Mouse (Mus musculus) embryo, embryonic 11.5 days (tissue): ENCODE data around the gene Atf1.
"Not testable (repeated sequence)": the region's sequence is repeated elsewhere in the genome, so short reads cannot be mapped to it uniquely, and the experiment has no call there.

ENCODE experiments used
- DNase-seq: peaks from one replicate; pipeline ENCODE4 v3.0.0-alpha.2; 2012; ENCODE audit warnings: low read depth, low spot score

Atf1 gene

DNA sequence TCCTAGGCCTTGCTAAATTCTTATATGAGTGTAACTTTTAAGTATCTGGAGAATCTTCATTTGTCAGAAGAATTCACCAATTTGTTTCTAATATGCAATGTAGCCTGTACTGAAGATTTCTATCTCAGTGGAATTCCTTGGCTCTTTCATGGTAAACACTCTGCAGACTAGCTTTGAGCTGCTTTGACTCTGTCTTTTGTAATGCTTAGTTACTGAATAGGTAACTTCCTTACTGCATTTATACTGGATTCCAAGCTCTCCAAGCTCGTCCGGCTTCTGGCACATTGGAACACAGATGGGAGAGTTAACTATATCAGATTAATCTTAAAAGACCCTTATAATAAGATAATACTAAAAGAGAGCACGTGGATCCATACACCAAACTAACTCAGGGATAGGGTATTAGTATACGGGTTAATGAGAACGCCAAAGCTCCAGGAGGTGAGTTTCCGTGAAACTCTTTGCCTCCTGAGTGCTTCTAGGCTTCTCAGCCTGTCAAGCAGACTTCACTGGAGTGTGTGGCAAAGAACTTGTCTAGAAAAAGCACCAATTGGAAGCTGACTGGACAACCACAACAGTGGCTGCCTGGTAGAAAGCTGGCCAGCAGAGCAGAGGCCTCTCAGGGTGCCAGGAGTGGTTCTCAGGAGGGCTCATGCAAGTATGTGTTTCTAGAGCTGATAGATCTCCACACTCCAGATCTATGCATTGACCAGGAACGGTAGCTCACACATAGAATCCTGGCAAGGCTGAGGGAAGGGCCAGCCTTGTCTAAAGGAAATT is 31.2 kb downstream of the Atf1 start:
- DNase-seq: no peak

DNA sequence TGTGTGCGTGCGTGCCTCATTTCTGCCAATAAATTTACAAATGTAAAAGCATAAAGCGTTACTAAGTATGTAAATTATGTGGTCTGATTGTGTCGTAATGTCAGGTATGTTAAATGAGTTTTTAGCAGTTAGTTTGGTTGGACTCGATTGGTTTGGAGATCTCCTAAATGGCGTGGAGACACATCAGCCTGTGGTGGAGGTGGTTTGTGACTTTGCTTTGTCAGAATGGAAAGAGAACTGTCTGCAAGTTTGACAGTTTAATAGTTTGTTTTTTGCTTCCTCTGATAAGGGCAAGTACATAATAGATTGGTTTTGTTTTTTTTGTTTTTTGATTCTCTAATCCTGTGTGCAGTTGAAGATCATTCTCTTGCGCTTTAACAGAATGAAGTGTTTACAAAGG is 32.7 kb downstream of the Atf1 start:
- not testable (repeated sequence) for DNase-seq

DNA sequence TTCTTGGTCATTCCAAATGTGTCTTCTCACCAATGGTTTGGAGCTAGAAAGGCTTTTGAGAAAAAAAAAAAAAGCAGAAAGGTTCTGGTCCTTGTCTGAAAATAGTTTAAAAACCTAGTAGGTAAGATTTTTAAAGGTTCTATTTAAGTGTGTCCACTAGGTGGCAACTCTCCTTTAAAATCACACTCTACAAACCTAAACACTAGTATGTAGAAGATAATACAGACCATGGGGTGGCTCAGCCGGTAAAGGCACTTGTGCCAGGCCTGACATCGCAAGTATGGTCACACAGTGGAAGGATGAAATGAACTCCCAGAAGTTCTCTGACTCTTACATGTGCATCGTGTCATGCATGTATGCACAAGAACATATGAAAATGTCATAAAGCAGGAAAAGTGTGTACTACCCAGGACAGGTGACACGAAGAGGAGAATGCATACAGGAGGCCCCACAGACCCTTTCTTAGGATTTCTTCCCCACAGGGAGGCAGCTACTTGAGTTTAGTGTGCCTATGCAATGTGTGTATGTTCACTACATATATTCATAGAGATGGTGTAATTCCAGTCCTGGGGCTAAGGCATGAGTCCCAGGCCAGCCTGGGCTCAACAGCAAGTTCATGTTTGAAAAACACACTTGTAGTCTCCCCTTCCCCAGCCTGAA is 35.8 kb downstream of the Atf1 start:
- peak; percentile 9 for DNase-seq

DNA sequence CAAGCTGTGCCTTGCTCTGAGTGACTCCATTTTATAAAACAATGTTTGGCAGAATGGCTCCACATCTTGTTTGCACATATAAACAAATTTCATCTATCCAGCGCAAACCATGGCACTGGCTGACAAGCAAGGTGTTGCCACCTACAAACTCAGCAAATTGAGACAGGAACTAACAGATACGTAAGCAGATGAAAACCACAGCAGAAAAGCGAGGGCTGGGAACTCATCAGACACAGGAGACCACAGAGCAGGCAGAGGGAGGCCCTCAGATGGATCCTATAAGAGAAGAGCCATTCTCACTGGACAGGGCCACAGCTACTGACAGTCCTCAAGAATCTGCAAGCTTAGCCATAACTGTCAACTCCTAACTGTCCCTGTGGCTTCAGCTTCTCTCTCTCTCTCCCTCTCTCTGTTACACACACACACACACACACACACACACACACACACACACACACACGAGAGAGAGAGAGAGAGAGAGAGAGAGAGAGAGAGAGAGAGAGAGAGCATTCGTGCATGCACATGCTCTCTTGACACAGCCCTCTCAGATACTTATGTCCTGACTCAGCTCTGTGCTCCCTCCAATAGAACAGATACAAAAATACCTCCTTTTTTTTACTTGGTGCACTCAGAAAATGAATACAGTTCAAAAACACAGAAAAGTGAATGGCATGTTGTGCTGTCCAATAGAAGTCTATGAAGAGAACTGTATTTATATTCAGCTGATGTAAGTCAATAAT is 38.1 kb downstream of the Atf1 start:
- DNase-seq: no peak

DNA sequence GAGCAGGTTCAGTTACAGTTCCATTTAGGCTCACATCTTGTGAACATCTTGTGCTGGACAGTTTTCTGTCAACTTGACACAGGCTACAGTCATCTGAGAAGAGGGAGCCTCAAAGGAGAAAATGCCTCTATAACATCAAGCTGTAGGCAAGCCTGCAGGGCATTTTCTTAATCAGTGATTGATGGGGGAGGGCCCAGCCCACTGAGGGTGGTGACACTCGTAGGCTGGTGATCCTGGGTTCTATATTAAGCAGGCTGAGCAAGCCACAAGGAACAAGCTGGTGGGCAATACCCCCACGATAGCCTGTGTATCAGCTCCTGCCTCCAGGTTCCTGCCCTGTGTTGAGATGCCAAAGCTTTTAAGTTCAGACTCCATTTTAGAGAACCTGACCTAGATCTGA is 41.3 kb downstream of the Atf1 start:
- DNase-seq: no peak

DNA sequence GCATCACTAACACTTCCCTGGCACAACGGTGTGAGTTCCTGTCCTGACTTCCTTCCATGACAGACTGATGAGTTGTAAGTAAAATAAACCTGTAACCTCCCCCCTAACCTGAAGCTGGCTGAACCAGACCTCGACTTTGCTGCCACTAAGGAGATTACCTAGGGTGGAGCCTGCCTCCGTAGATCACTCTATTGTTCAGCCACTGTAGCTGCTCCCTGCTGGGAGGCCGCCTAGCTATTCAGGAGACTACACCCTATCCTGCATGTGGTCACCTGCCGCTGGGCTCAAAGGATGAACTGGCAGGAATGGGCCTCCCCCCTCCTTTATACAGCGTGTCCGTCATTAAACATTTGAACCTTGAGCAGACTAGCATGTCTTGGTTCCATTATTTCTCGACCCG is 42.2 kb downstream of the Atf1 start:
- no peak for DNase-seq

DNA sequence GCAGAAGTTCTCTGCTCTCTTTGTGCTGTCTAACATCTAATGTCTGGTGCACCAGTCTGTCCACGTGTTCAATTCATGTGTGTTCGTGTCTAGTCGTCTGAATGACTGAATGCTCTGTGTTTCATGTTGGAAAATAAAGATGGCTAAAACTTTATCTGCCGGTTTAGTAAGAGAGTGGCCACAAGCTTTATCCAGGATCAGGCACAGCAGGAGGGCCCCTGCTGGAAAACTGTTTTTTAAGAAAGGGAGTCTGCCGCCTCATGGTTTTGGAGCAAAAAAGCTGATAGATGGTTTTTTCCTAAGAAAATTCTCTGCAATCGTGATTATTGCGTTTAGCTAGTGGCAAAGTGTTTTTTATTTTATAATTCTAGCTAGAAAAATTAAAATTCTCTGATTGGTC is 43.0 kb downstream of the Atf1 start:
- not testable (repeated sequence) for DNase-seq

DNA sequence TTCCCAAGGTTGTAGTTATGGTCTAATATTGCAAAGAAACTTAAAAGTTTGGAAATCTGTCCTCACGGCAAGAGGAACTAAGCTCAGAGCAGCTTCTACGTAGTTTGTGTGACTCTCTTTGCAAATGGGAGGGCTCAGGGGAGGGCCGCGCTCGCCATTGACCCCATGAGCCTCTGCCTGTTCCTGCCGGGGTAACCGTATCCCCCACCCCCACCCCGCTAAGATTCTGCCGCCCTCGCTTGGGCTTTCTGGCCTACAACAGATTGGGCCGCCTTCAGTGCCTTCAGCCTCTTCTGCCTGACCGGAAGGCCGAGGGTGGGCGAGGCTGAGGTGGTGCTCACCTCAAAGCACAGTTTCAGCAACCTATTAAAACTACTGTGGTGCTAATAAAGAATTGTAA is 43.8 kb downstream of the Atf1 start:
- no peak for DNase-seq

DNA sequence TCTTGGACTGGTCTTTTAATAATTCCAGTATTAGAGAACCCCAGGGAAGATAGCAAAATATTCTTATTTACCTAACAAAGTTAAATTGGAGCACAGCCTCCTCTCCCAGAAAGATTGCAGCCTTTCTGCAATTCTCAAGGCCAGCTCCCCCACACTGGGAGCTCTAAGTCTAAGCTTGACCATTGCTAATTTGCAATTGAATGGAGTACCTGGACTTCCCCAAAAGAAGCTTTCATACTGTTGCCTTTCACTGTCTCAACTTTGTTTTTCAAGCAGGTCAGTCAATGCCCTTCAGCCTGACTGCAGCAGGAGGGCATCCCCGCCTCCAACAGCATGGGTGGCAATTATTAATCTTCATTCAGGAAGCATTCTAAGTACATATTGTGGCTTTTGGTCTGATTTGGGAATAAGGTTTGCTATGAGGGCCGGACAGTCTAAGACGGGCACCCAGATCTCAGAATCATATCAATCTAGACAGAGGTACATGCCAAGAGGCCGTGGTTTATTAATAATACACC is 46.2 kb downstream of the Atf1 start:
- DNase-seq: not testable (repeated sequence)

DNA sequence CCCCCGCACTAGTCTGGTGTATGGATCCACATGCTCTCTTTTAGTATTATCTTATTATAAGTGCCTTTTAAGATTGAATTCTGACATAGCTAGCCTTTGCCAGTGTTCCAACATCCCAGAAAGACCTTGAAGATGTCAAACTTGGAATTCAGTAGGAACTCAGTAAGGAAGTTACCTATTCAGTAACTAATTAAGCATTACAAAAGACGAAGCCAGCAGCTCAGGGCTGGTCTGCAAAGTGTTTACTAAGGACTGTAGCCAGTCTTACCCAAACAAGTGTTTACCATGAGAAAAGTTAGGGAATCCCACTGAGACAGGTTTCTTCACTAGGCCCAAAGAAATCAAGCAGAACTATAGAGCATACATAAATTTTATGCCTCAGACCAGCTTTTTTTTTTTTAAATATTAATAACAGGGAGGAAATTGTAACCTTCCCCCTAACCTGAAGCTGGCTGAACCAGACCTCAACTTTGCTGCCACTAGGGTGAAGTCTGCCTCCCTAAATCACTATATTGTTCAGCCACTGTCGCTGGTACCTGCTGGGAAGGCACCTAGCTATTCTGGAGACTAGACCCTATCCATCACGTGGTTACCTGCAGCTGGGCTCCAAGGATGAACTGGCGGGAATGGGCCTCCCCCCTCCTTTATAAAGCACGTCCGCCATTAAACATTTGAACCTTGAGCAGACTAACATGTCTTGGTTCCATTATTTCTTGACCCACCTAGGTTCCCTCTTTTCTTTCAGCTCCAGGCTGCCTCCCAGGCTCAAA is 47.4 kb downstream of the Atf1 start:
- no peak for DNase-seq

DNA sequence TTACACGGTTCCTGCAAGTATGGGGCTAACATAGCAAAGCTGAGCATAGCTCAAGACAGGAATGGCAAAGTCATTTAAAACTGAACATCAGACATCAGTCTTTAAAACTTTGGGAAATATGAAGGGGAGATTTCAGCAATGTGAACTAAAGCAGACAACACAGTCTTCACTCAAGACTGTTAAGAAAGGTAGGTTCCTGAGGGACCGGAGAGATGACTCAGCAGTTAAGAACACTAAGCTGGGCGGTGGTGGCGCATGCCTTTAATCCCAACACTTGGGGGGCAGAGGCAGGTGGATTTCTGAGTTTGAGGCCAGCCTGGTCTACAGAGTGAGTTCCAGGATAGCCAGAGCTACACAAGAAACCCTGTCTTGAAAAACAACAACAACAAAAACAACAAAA is 48.8 kb downstream of the Atf1 start:
- DNase-seq: no peak

DNA sequence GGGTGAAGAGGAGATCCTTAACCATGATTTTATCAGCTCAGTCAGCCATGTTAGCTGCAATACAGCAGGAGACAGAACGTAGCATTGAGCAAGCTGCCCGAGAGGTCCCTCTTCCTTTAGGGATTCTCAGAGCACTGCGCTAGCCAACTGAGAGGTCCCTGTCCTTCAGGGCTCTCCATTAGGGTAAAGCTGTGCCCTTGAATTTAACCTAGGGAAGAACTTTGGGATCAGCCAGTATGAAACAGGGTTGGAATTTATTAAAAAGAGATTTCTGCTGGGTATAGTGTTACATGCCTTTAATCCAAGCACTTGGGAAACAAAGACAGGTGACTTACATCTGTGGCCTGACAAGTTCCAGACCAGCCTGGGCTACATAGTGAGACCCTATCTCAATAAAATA is 50.0 kb downstream of the Atf1 start:
- DNase-seq: no peak

DNA sequence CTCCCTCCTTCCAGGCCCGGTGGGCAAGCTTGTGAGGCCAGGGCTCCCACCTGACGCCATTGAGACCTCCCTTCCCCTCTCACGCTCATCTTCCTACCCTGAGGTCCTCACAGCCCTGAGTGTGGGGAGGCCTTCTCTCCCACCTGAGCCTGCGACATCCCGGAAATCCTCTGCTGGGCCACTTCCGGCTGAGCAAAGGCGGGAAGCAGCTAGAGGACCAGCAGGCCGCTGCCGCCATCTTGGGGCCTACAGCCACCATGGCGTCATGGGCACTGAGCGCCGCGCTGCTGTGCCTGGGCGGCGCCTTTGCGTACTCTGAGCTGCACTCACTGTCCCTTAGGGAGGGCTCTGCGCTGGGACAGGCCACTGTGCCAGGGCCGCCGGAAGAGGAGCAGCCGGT is 53.0 kb downstream of the Atf1 start, which contains the start of gene Tmprss12:
TSS of gene Tmprss12 (plus strand) at position 212 of the 400 bp plus-strand sequence.
- no peak for DNase-seq

DNA sequence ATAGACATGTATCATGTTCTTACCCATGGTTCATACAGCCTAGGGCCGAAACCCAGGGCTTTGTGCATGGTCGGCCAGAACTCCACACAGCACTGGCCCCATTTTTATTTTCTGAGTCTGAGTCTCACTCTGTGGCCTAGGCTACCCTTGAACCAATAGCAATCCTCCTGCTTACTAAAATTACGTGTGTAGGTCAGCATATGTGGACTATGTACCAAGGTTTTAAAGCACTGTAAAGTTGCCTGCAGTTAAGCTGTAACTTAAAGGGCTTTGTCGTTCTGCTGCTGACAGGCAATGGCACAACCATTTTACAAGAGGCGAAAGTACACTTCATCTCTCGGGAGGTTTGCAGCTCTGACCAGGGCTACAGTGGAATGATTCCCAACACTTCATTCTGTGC is 61.4 kb downstream of the Atf1 start:
- DNase-seq: no peak

DNA sequence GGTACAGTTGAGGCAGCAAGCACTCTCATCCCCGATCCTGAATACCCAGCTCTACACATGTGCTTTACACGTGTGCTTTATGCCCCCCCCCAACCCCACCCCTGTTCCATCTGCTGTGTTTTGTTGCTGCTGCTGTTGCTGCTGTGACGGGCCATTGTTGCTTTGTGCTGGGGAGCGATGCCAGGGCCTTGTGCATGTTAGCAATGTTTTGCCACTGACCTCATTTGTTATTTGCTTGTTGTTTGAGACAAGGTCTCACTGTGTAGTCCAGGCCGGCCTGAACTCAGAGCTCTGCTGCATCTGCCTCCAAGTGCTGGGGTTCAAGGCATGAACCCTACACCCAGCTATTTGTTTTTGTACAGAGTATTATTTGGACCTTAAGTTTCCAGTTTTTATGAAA is 63.2 kb downstream of the Atf1 start:
- DNase-seq: no peak

DNA sequence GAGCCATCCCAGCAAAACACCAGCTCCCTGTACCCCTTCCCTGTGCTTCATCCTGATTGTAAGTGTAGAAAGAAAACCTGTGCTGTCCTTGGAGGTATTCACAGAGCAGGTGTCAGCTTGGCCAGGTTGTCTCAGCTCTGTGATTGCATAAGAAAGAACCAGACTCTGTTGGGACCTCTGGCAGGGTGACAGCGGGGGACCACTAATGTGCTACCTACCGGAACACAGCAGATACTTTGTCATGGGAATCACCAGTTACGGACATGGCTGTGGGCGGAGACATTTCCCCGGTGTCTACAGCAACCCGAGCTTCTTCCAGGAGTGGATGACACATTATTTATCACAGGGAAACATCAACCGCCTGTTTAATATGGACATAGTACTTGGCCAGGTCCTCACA is 64.7 kb downstream of the Atf1 start:
- DNase-seq: no peak

DNA sequence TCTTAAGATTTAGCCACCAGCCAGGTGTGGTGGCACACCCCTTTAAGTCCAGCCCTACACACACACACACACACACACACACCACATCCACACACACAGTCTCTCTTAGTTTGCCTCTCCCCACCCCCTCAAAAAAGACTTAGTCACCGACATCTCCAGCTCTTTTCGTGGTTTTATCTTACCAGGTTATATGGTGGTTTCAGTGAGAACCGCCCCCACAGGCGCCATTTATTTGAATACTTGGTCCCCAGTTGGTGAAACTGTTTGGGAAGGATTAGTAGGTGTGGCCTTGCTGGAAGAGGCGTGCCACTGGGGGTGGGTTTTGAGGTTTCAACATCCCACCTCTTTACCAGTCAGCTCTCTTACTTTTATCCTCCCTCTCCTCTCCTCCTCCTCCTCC is 70.2 kb downstream of the Atf1 start:
- no peak for DNase-seq

DNA sequence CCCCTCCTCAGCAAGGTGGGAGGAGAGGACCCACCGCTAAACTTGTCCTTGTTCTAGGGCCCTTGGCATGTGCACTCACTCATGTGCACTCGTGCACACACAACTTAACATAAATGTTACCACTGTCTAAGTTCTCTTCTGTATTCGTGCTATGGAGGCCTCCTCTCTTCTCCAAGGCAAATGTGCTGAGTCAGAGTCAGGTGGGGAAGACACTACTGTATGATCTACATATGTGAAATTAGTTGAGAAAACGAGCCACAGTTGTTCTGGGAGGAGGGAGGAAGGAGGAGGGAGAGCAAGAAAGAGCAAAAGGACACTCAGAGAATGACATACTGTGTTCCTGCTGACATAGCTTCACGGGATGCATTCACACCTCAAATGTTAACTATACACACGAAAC is 72.9 kb downstream of the Atf1 start:
- DNase-seq: no peak

DNA sequence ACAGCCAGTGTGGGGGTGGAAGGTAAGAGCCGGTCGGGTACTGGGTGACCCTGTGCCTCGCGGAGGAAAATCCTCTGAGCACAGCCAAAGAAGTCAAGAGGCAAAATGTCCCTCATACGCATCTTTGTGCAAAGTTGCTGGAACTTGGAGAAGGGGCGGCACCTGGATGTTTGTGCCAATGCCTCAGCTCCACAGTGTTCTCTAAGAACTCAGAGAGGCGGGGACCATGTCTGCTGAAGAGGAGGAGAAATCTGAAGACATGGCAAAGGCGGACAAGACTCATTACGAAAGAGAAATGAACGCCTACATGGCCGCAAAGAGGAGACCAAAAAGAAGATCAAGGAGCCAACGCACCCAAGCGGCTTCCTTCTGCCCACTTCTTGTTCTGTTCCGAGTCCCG is 73.9 kb downstream of the Atf1 start:
- no peak for DNase-seq

DNA sequence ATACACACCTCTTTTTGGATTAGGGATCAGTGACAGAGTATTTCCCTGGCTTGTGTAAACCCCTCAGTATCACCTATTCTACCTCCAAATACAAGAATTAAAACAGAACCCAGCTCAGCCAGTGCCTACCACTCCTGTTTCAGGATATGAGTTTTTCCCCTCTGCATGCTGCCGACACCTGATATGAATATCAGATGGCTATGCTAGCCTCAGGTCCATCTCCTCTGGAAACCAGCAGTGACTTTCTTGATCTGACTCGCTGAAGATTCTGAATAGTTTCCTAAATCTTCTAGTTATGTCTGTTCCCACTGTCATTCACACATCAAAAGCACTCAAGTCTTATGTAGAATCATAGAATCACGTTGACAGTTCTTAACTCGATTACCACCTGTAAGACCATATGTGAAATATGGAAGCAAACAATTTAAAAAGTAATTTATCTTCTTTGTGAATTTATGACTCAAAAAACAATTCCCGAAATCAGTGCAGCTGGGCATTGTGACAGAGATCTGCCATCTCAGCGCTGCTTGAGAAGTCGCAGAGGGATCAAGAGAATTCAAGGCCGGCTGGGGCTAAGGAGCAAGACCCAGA is 75.9 kb downstream of the Atf1 start:
- DNase-seq: no peak
